Mouse (Mus musculus) E14TG2a.4 (cell line): ENCODE measurements around the gene Lgmn.
A peak's percentile ranks its signal among the peaks of the same experiment; 100 is the strongest.

ENCODE experiments used
- H3K27me3 ChIP-seq: 2 replicates; pipeline ENCODE4 v1.6.1; 2014; ENCODE audit warnings: low read length, control low read depth; ENCODE audit not compliant: insufficient read depth
- H3K36me3 ChIP-seq: 2 replicates; pipeline ENCODE4 v1.6.1; 2014; ENCODE audit warnings: low read length, control low read depth; ENCODE audit not compliant: insufficient read depth
- H3K4me1 ChIP-seq: replicated peaks from 2 replicates; pipeline ENCODE4 v1.6.1; 2014; ENCODE audit warnings: low read depth, low read length, control low read depth
- H3K4me3 ChIP-seq: replicated peaks from 2 replicates; pipeline ENCODE4 v1.5.1; 2014; ENCODE audit warnings: mild to moderate bottlenecking, low read length
- H3K9me3 ChIP-seq: 2 replicates; pipeline ENCODE4 v1.6.1; 2014; ENCODE audit warnings: low read length, control low read depth
- CTCF ChIP-seq: conservative IDR thresholded peaks from 2 replicates; pipeline ENCODE4 v1.5.1; 2014; ENCODE audit warnings: low read length
- NANOG ChIP-seq: IDR thresholded peaks from 2 replicates; pipeline ENCODE4 v1.6.1; 2014; ENCODE audit warnings: borderline replicate concordance, low read length, mixed read lengths
- POU5F1 ChIP-seq: IDR thresholded peaks from 2 replicates; pipeline ENCODE4 v1.6.1; 2014; ENCODE audit warnings: low read length, borderline replicate concordance

Gene Lgmn

GRCm38 (mm10) chr12:102440551-102440950, 938 bp upstream of the Lgmn start:
- H3K9me3 ChIP-seq = no peaks in the 10 kb centered on the region
- peaks cover 26% of the 10 kb centered on the region for H3K4me1 ChIP-seq
- peaks cover 14% of the 10 kb centered on the region for H3K27me3 ChIP-seq
- H3K4me3 ChIP-seq = no peak overlapping the region
- no peak for TF ChIP-seq CTCF
- TF ChIP-seq NANOG = no peak
- no peak for TF ChIP-seq POU5F1
- no peaks in the 10 kb centered on the region for H3K36me3 ChIP-seq

- peak overlapping the region; percentile 87 for H3K4me3 ChIP-seq
- H3K36me3 ChIP-seq = no peaks in the 10 kb centered on the region
- H3K4me1 ChIP-seq = peaks cover 31% of the 10 kb centered on the region
- peaks cover 11% of the 10 kb centered on the region for H3K27me3 ChIP-seq
- no peaks in the 10 kb centered on the region for H3K9me3 ChIP-seq
- TF ChIP-seq CTCF = no peak
- TF ChIP-seq NANOG = no peak
- no peak for TF ChIP-seq POU5F1
Measured at GRCm38 (mm10) chr12:102438983-102439631, 506 bp downstream of the Lgmn start.

- TF ChIP-seq POU5F1 = no peak
- no peak for TF ChIP-seq CTCF
- TF ChIP-seq NANOG = no peak
- Histone ChIP-seq H3K9me3 (no peaks in the 10 kb centered on the region), H3K27me3 (peaks cover 6% of the 10 kb centered on the region), H3K4me3 (peak overlapping the region; percentile 87; the same call in 1 of the 2 replicates), H3K4me1 (peaks cover 31% of the 10 kb centered on the region), H3K36me3 (no peaks in the 10 kb centered on the region)
Measured at GRCm38 (mm10) chr12:102437952-102438351, 1.7 kb downstream of the Lgmn start.

GRCm38 (mm10) chr12:102436939-102437526, 2.6 kb downstream of the Lgmn start:
- TF ChIP-seq CTCF (no peak), NANOG (no peak), POU5F1 (no peak)
- H3K4me1 ChIP-seq = peaks cover 39% of the 10 kb centered on the region
- H3K27me3 ChIP-seq = peaks cover 2% of the 10 kb centered on the region
- H3K4me3 ChIP-seq = no peak overlapping the region
- no peaks in the 10 kb centered on the region for H3K36me3 ChIP-seq
- no peaks in the 10 kb centered on the region for H3K9me3 ChIP-seq

- Histone ChIP-seq H3K4me1 (peaks cover 31% of the 10 kb centered on the region), H3K36me3 (no peaks in the 10 kb centered on the region), H3K9me3 (no peaks in the 10 kb centered on the region), H3K4me3 (no peak overlapping the region), H3K27me3 (no peaks in the 10 kb centered on the region)
- TF ChIP-seq CTCF (no peak), POU5F1 (no peak), NANOG (no peak)
Measured at GRCm38 (mm10) chr12:102434107-102434506, 5.5 kb downstream of the Lgmn start.

- H3K4me3 ChIP-seq = no peak overlapping the region
- no peaks in the 10 kb centered on the region for H3K9me3 ChIP-seq
- H3K36me3 ChIP-seq = no peaks in the 10 kb centered on the region
- H3K27me3 ChIP-seq = no peaks in the 10 kb centered on the region
- no peak for TF ChIP-seq NANOG
- TF ChIP-seq CTCF = no peak
- no peak for TF ChIP-seq POU5F1
- H3K4me1 ChIP-seq = peaks cover 19% of the 10 kb centered on the region
Measured at GRCm38 (mm10) chr12:102432238-102432637, 7.4 kb downstream of the Lgmn start.

GRCm38 (mm10) chr12:102430228-102430627, 9.4 kb downstream of the Lgmn start:
- no peaks in the 10 kb centered on the region for H3K36me3 ChIP-seq
- TF ChIP-seq NANOG = no peak
- TF ChIP-seq POU5F1 = no peak
- no peak for TF ChIP-seq CTCF
- no peaks in the 10 kb centered on the region for H3K27me3 ChIP-seq
- no peak overlapping the region for H3K4me3 ChIP-seq
- H3K9me3 ChIP-seq = no peaks in the 10 kb centered on the region
- peaks cover 19% of the 10 kb centered on the region for H3K4me1 ChIP-seq

GRCm38 (mm10) chr12:102429656-102430055, 10.0 kb downstream of the Lgmn start:
- Histone ChIP-seq H3K27me3 (no peaks in the 10 kb centered on the region), H3K4me3 (no peak overlapping the region), H3K36me3 (no peaks in the 10 kb centered on the region), H3K4me1 (peaks cover 19% of the 10 kb centered on the region), H3K9me3 (no peaks in the 10 kb centered on the region)
- TF ChIP-seq NANOG = no peak
- no peak for TF ChIP-seq CTCF
- TF ChIP-seq POU5F1 = no peak
